Mouse (Mus musculus) bone marrow, adult 2 months (tissue): ENCODE data around the gene Vwa1. TPM values are rescaled to one million over a fixed set of nuclear protein-coding genes. Genes with fewer than 3 reads are reported as not detected.

ENCODE experiments used
- H3K27ac ChIP-seq: fragments of 200-500 bp; 2 replicates; pipeline ENCODE4 v1.5.1; 2012; ENCODE audit warnings: low read depth, mild to moderate bottlenecking, control low read depth, inconsistent platforms, low read length; ENCODE audit not compliant: control insufficient read depth, poor library complexity, insufficient read depth
- H3K4me1 ChIP-seq: fragments of 200-500 bp; 2 replicates; pipeline ENCODE4 v1.6.1; 2011; ENCODE audit warnings: low read length; ENCODE audit not compliant: control insufficient read depth, insufficient read depth
- H3K4me3 ChIP-seq: fragments of 200-500 bp; replicated peaks from 2 replicates; pipeline ENCODE3; 2011; ENCODE audit warnings: mild to moderate bottlenecking, low read depth, low read length, control low read depth; ENCODE audit not compliant: control insufficient read depth
- CTCF ChIP-seq: fragments of 200-500 bp; IDR thresholded peaks from 2 replicates; pipeline ENCODE4 v1.5.1; 2011; ENCODE audit warnings: low read length, control low read depth; ENCODE audit not compliant: control insufficient read depth, insufficient read depth
- POLR2A ChIP-seq: fragments of 200-500 bp; IDR thresholded peaks from 2 replicates; pipeline ENCODE4 v1.6.1; 2011; ENCODE audit warnings: low read depth, mild to moderate bottlenecking, control low read depth, low read length, borderline replicate concordance; ENCODE audit not compliant: control insufficient read depth
- WGBS: fragments of 180-500 bp; shearing (Covaris S2); methylation state at CpG from one replicate; pipeline ENCODE4 v1.1.7; 2018; 5-methylcytosine and 5-hydroxymethylcytosine counted together
- polyA plus RNA-seq: library from polyadenylated mRNA; stranded (reverse); fragments of >200 nt; gene quantifications from 2 replicates; pipeline ENCODE4 v1.2.4, GENCODE M21; 2011; ENCODE audit warnings: low replicate concordance; ENCODE audit not compliant: missing spikeins, insufficient read depth, insufficient read length

Vwa1 gene
- polyA plus RNA-seq, 1 experiment, result 0.97 TPM

DNA sequence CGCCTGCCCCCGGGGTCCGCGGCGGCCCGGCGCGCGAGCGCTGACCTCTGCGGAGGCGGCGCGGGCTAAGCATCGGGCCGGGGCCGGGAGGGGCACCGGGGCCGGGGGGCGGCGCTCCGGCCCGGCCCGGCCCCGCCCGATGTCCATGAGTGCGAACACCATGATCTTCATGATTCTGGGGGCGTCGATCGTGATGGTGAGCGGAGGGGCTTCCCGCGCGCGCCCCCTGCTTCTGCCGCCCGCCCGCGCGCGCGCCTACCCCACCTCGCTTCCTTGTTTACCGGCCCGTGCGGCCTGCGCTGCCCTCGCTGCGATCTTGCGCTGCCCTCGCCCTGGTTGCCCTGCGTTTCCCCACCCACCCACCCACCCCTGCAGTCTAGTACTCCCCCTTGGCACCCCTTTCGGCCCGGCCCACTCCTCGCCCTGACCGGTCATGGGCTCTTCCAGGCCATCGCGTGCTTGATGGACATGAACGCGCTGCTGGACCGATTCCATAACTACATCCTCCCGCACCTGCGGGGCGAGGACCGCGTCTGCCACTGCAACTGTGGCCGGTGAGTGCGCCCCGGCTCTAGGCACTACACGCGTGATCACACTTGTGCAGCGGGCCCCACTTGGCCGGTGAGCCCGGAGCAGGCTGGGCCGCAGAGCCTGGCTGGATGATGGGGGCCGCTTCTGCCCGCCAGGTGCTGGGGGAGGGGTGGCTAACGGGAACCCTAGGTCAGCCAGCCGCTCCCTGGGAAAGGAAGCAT is 39.4 kb downstream of the Vwa1 start:
- H3K4me3 ChIP-seq, result peak overlapping the region; percentile 74
- under 1% methylated on average over 73 of the region's 79 CpGs for WGBS
- H3K4me1 ChIP-seq, result peaks cover 4% of the 10 kb centered on the region; the same call in 1 of the 2 replicates
- H3K27ac ChIP-seq, result peak overlapping the region; percentile 64; the same call in 1 of the 2 replicates
- no peak for TF ChIP-seq POLR2A
- TF ChIP-seq CTCF, result no peak

DNA sequence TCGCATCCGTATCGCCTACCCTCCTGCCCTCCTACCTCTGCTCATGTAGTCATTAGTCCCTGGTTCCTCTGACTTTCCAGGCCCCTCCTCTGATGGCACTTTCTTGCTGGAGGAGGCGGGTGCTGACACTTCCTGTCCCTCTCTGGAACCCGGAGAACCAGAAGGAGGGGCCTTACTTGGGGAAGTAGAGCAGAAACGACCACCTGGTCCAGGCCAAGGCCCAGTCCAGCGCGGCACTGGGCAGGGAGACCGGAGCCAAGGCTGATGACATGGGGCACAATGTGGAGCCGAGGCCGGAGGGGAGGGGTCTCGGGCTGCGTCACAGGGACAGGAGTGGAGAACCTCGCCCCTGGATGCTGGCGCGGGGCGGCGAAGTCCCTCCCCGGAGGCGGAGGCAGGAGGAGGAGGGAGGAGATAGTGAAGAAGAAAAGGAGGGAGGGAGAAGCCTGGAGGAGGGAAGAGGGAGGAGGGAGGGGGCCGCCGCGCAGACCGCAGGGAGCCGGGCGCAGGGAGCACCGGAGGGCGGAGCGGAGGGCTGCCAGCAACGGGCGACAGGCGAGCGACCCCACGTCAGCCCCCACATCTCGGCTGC is 40.1 kb downstream of the Vwa1 start, which contains the start of gene Tmem240:
TSS of gene Tmem240 (plus strand) at position 451 of the 592 bp plus-strand sequence.
- TF ChIP-seq CTCF (no peak), POLR2A (peak; percentile 63; the same call in 1 of the 2 replicates)
- under 1% methylated on average over 25 of the region's 35 CpGs for WGBS
- peaks cover 4% of the 10 kb centered on the region; the same call in 1 of the 2 replicates for H3K4me1 ChIP-seq
- H3K27ac ChIP-seq, result peak within 1 kb of the TSS; percentile 64; the same call in 1 of the 2 replicates
- H3K4me3 ChIP-seq, result peak within 1 kb of the TSS; percentile 74

GRCm38 (mm10) chr4:155733267-155733666 is 41.2 kb downstream of the Vwa1 start:
- no peak overlapping the region for H3K27ac ChIP-seq
- TF ChIP-seq POLR2A, result no peak
- TF ChIP-seq CTCF, result no peak
- peaks cover 4% of the 10 kb centered on the region; the same call in 1 of the 2 replicates for H3K4me1 ChIP-seq
- H3K4me3 ChIP-seq, result no peak overlapping the region
- WGBS, result 87% methylated on average over 10 of the region's 10 CpGs

DNA sequence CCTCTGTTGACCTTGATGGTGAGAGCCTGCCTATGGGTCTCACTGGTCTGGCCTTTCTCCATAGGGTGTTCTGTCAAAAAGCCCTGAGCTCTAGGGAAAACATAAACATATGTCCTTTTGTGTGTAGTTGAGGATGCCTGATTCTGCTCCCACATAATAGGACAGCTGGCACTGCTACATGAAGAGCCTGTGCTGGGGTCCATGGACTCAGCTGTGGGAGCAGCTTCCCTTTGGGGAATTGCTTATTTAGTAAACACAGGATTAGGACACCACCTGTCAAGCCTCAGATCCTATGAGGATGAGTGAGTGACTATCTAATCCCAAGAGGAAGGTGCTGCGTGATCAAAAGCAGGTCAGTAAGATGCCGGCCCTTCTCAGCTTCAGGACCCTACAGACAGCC is 46.5 kb downstream of the Vwa1 start:
- H3K4me3 ChIP-seq, result no peak overlapping the region
- TF ChIP-seq POLR2A (no peak), CTCF (no peak)
- 82% methylated on average over 2 of the region's 2 CpGs for WGBS
- no peaks in the 10 kb centered on the region for H3K4me1 ChIP-seq
- no peak overlapping the region for H3K27ac ChIP-seq

DNA sequence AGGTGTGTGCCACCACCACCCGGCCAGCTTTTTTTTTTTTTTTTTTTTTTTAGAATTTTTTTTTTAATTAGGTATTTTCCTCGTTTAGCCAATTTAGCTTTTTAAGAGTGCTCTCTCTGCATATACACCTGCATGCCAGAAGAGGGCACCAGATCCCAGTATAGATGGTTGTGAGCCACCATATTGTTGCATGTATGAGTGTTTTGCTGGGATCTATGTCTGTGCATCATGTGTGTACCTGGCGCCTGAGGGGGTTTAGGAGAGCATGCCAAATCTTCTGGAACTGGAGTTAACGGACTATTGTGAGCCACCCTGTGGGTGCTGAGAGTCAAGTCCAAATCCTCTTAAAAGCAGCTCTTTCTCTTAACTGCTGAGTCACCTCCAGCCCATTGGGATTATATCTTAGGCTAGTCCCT is 52.8 kb downstream of the Vwa1 start:
- Histone ChIP-seq H3K4me1 (no peaks in the 10 kb centered on the region), H3K4me3 (no peak overlapping the region), H3K27ac (no peak overlapping the region)
- TF ChIP-seq CTCF (peak; percentile 37; the same call in 1 of the 2 replicates), POLR2A (no peak)
- WGBS, result 45% methylated on average over 4 of the region's 4 CpGs

Other genes with a start within 250 kb of the Vwa1 start
- 28.2 and 52.6 TPM in 2 replicates for gene Nadk, start 212.3 kb downstream of the Vwa1 start, polyA plus RNA-seq
- gene Slc35e2, start 173.3 kb downstream of the Vwa1 start, polyA plus RNA-seq, result 7.4 and 8.4 TPM in 2 replicates
- 132 and 202 TPM in 2 replicates for gene Cdk11b, start 149.8 kb downstream of the Vwa1 start, polyA plus RNA-seq
- not detected in 2 replicates for gene Gm10563, start 129.3 kb downstream of the Vwa1 start, polyA plus RNA-seq
- gene Mmp23, start 121.3 kb downstream of the Vwa1 start, polyA plus RNA-seq, result 5.6 and 6.9 TPM in 2 replicates
- 15.0 and 29.1 TPM in 2 replicates for gene Mib2, start 105.5 kb downstream of the Vwa1 start, polyA plus RNA-seq
- 0.90 and 3.0 TPM in 2 replicates for gene Fndc10, start 80.4 kb downstream of the Vwa1 start, polyA plus RNA-seq
- 28.5 and 53.2 TPM in 2 replicates for gene Ssu72, start 69.9 kb downstream of the Vwa1 start, polyA plus RNA-seq
- gene Tmem240, start 39.9 kb downstream of the Vwa1 start, polyA plus RNA-seq, result 0.47 and 3.0 TPM in 2 replicates
- gene Atad3a, start 13.6 kb downstream of the Vwa1 start, polyA plus RNA-seq, result 31.8 and 32.9 TPM in 2 replicates
- gene Tmem88b, start 11.2 kb upstream of the Vwa1 start, polyA plus RNA-seq, result 0.93 and 1.1 TPM in 2 replicates
- 1.1 TPM in 1 of 2 replicates, not detected in the other for gene Ankrd65, start 15.7 kb upstream of the Vwa1 start, polyA plus RNA-seq
- gene Mrpl20, start 28.2 kb upstream of the Vwa1 start, polyA plus RNA-seq, result 146 and 244 TPM in 2 replicates
- 92.0 and 149 TPM in 2 replicates for gene Ccnl2, start 37.8 kb upstream of the Vwa1 start, polyA plus RNA-seq
- 53.9 and 114 TPM in 2 replicates for gene Aurkaip1, start 56.6 kb upstream of the Vwa1 start, polyA plus RNA-seq
- gene Mxra8, start 65.0 kb upstream of the Vwa1 start, polyA plus RNA-seq, result 8.1 and 12.4 TPM in 2 replicates
- gene Dvl1, start 72.7 kb upstream of the Vwa1 start, polyA plus RNA-seq, result 21.0 and 50.2 TPM in 2 replicates
- 0.42 TPM in 1 of 2 replicates, not detected in the other for gene Tas1r3, start 88.7 kb upstream of the Vwa1 start, polyA plus RNA-seq
- gene Cptp, start 94.7 kb upstream of the Vwa1 start, polyA plus RNA-seq, result 2.8 and 5.9 TPM in 2 replicates
- 22.2 and 49.5 TPM in 2 replicates for gene Ints11, start 94.8 kb upstream of the Vwa1 start, polyA plus RNA-seq
- 5.2 and 18.4 TPM in 2 replicates for gene Pusl1, start 117.1 kb upstream of the Vwa1 start, polyA plus RNA-seq
- gene Acap3, start 117.1 kb upstream of the Vwa1 start, polyA plus RNA-seq, result 15.1 and 30.6 TPM in 2 replicates
- 63.5 and 71.8 TPM in 2 replicates for gene Ube2j2, start 169.1 kb upstream of the Vwa1 start, polyA plus RNA-seq
- 53.0 and 132 TPM in 2 replicates for gene C1qtnf12, start 187.6 kb upstream of the Vwa1 start, polyA plus RNA-seq
- gene B3galt6, start 218.0 kb upstream of the Vwa1 start, polyA plus RNA-seq, result 1.8 and 2.0 TPM in 2 replicates
- 60.1 and 111 TPM in 2 replicates for gene Sdf4, start 218.2 kb upstream of the Vwa1 start, polyA plus RNA-seq
- 6.4 and 12.4 TPM in 2 replicates for gene Tnfrsf4, start 239.1 kb upstream of the Vwa1 start, polyA plus RNA-seq